Mouse (Mus musculus) intestine, embryonic 16.5 days (tissue): ENCODE results near the gene Cdh23. TPM values are rescaled to one million over a fixed set of nuclear protein-coding genes. Genes with fewer than 3 reads are reported as not detected.
"Not testable (repeated sequence)": the region's sequence is repeated elsewhere in the genome, so short reads cannot be mapped to it uniquely, and the experiment has no call there.

ENCODE experiments used
- ATAC-seq: fragments of 200-750 bp; cut with Nextera tagmentation; 2 replicates; pipeline ENCODE4 v1.8.0; 2017; ENCODE audit warnings: moderate TSS enrichment, moderate library complexity
- H3K27ac ChIP-seq: fragments of 300-500 bp; sonication (generic); 2 replicates; pipeline ENCODE4 v1.5.1; 2014; ENCODE audit warnings: mild to moderate bottlenecking, low read length
- H3K27me3 ChIP-seq: fragments of 300-500 bp; sonication (generic); replicated peaks from 2 replicates; pipeline ENCODE4 v1.6.1; 2014; ENCODE audit warnings: low read length, control low read depth, mixed read lengths; ENCODE audit not compliant: control insufficient read depth, insufficient read depth
- H3K36me3 ChIP-seq: fragments of 300-500 bp; sonication (generic); 2 replicates; pipeline ENCODE4 v1.6.1; 2014; ENCODE audit warnings: low read length, control low read depth; ENCODE audit not compliant: control insufficient read depth, insufficient read depth
- H3K4me1 ChIP-seq: fragments of 300-500 bp; sonication (generic); 2 replicates; pipeline ENCODE4 v1.6.1; 2014; ENCODE audit warnings: low read length, control low read depth, mixed read lengths; ENCODE audit not compliant: control insufficient read depth, insufficient read depth
- H3K4me2 ChIP-seq: fragments of 300-500 bp; sonication (generic); 2 replicates; pipeline ENCODE4 v1.6.1; 2014; ENCODE audit warnings: low read depth, low read length, control low read depth
- H3K4me3 ChIP-seq: fragments of 300-500 bp; sonication (generic); 2 replicates; pipeline ENCODE4 v1.5.1; 2014; ENCODE audit warnings: mild to moderate bottlenecking, low read length
- H3K9ac ChIP-seq: fragments of 300-500 bp; sonication (generic); 2 replicates; pipeline ENCODE4 v1.6.1; 2014; ENCODE audit warnings: low read depth, low read length
- H3K9me3 ChIP-seq: fragments of 300-500 bp; sonication (generic); 2 replicates; pipeline ENCODE4 v1.6.1; 2016; ENCODE audit warnings: low read length, control low read depth; ENCODE audit not compliant: control insufficient read depth
- WGBS: fragments of 180-500 bp; shearing (Covaris S2); extraction: QIAGEN DNeasy Blood & Tissue Kit; methylation state at CpG from one replicate; pipeline ENCODE4 v1.1.7; 2014; 5-methylcytosine and 5-hydroxymethylcytosine counted together
- polyA plus RNA-seq: library from polyadenylated mRNA; unstranded; fragments of >200 nt; fragmentation: Nextera tagmentation; extraction: Ambion mirVana; gene quantifications from 2 replicates; pipeline ENCODE4 v1.2.1, GENCODE M21; 2015

Gene Cdh23
- polyA plus RNA-seq, 1 experiment from 2014 or later, result 0.33 TPM

DNA sequence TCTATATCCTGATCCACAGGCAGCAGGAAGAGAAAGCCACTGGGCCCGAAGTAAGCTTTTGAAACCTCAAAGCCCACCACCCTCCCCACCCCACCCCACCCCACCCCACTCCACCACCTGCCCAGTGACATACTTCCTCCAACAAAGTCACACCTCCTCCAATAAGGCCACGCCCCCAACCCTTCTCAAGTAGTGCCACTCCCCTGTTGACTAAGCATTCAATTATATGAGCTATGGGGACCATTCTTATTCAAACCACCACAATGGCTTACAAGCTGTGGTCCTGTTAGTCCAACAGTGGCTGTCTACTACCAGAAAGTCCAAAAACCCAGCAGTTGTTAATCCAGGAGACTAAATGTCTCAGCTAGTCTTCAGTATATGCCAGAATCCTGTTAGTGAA is 22.2 kb upstream of the Cdh23 start:
- 88% methylated on average over 2 of the region's 2 CpGs for WGBS
- Histone ChIP-seq H3K9me3 (no peaks in the 10 kb centered on the region), H3K4me1 (no peaks in the 10 kb centered on the region), H3K27me3 (no peaks in the 10 kb centered on the region), H3K4me3 (no peak overlapping the region), H3K27ac (no peak overlapping the region), H3K4me2 (no peak overlapping the region), H3K36me3 (peaks cover 6% of the 10 kb centered on the region), H3K9ac (no peak overlapping the region)
- no peak for ATAC-seq

DNA sequence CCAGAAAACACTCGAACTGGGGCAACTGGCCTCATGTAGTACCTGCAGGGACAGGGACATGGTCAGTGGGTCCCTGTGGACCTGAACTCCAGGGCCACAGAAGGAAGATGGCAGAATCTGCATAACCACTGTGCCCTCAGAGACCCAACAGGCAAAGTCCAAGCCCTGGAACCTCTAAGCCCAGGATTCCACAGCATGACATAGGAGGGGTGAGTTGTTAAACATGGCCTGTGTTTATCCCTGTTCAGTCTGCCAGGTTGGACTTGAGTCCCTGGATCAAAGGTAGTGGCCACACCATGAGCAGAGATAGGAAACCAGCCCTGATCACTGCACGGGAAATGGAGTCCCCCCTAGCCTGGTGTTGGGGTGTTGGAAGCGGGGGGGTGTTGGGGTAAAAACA is 20.2 kb upstream of the Cdh23 start:
- no peak overlapping the region for H3K9ac ChIP-seq
- ATAC-seq, result no peak
- 89% methylated on average over 3 of the region's 3 CpGs for WGBS

DNA sequence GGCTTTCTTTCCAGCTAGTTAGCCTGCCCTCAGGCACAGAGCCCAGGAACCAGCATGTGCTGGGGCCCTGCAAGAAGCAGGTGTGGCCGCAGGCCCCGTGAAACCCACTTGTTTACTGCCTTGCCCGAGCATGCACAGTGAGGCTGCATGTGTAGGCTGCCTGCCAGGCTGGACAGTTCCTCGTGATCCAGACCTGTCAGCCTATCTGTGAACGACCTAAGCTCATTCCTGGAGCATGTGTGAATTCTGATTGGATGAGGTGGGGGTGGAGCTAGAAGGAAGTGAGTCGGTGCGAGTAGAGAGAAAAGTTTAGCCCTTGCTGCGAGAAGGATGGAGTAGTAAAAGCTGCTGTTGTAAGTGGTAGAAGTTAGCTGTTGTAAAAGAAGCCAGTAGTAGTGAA is 16.0 kb upstream of the Cdh23 start:
- 36% methylated on average over 8 of the region's 8 CpGs for WGBS

More for the DNA sequence above, 20.2 kb upstream of the Cdh23 start:
- no peak overlapping the region for H3K4me3 ChIP-seq
- H3K36me3 ChIP-seq, result peaks cover 6% of the 10 kb centered on the region; the same call in 1 of the 2 replicates
- H3K4me2 ChIP-seq, result no peak overlapping the region
- H3K27me3 ChIP-seq, result no peaks in the 10 kb centered on the region
- H3K4me1 ChIP-seq, result no peaks in the 10 kb centered on the region
- no peak overlapping the region for H3K27ac ChIP-seq
- H3K9me3 ChIP-seq, result no peaks in the 10 kb centered on the region

DNA sequence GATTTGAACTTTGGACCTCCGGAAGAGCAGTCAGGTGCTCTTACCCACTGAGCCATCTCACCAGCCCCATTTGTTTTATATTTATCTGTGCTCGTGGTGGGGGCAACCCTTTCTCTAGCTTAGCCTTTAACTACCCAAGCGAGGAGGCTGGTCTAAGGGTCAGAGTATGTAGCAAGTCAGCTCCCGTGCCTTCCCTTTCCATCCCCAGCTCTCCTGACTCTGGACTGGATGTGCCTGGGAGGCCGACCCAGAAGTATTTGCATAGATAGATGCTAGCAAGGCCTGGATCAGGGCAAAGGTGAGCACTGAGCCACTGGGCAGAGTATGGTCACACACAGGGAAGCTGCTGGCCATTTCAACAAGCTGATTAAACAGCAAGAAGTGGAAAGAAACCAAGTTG is 12.5 kb upstream of the Cdh23 start:
- no peak for ATAC-seq
- H3K4me1 ChIP-seq, result no peaks in the 10 kb centered on the region
- H3K9me3 ChIP-seq, result no peaks in the 10 kb centered on the region
- no peak overlapping the region for H3K4me2 ChIP-seq
- H3K9ac ChIP-seq, result no peak overlapping the region
- WGBS, result 80% methylated on average over 5 of the region's 5 CpGs
- H3K4me3 ChIP-seq, result no peak overlapping the region
- no peaks in the 10 kb centered on the region for H3K36me3 ChIP-seq
- H3K27ac ChIP-seq, result no peak overlapping the region
- no peaks in the 10 kb centered on the region for H3K27me3 ChIP-seq

More for the DNA sequence above, 16.0 kb upstream of the Cdh23 start:
- not testable (repeated sequence) for H3K27ac ChIP-seq, H3K4me2 ChIP-seq, H3K9ac ChIP-seq, H3K36me3 ChIP-seq, H3K4me1 ChIP-seq, ATAC-seq, H3K4me3 ChIP-seq, H3K9me3 ChIP-seq, H3K27me3 ChIP-seq

DNA sequence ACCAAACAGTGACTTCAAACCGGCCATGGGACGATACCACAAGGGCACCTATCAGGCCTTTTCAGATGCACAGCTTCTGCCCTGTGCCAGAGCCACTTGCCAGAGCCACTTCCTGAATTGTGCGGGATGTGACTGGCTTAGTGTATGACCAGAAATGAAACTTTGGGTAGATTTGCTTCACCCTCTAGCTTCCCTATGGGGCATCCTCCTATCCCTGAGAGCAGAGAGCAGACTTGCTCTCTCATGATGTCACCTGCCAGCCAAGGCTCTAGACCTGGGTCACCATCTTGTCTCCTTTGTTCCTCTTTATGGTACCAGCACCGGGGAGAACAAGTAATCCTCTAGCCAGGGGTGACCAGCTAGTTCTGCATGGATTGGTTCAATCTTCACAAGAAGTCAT is 10.0 kb upstream of the Cdh23 start:
- H3K36me3 ChIP-seq, result no peaks in the 10 kb centered on the region
- no peak for ATAC-seq
- WGBS, result 86% methylated on average over 4 of the region's 4 CpGs
- no peak overlapping the region for H3K4me3 ChIP-seq
- H3K9ac ChIP-seq, result no peak overlapping the region
- H3K4me2 ChIP-seq, result no peak overlapping the region
- H3K9me3 ChIP-seq, result no peaks in the 10 kb centered on the region
- H3K27me3 ChIP-seq, result no peaks in the 10 kb centered on the region
- H3K4me1 ChIP-seq, result no peaks in the 10 kb centered on the region
- H3K27ac ChIP-seq, result no peak overlapping the region

DNA sequence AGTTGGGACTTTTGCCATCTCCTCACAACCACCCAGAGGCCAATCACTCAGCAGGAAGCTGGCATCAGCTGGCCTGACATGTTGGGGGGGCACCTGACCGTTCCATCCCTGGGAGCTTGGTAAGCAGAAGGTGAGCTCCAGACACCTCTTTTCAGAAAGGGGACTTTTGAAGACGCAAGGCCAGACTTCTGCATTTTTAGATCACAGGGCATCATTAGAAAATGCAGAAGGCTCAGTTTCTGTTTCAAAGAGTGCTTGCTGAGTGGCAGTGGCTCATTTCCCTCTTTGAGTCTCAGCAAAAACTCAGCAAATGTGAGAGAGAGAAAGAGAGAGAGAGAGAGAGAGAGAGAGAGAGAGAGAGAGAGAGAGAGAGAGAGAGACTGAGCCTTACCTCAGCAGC is 8.8 kb upstream of the Cdh23 start:
- Histone ChIP-seq H3K9ac (no peak overlapping the region), H3K9me3 (no peaks in the 10 kb centered on the region), H3K4me2 (no peak overlapping the region), H3K27ac (no peak overlapping the region), H3K4me1 (no peaks in the 10 kb centered on the region), H3K36me3 (no peaks in the 10 kb centered on the region), H3K4me3 (no peak overlapping the region), H3K27me3 (no peaks in the 10 kb centered on the region)
- ATAC-seq, result no peak
- WGBS, result 66% methylated on average over 2 of the region's 2 CpGs

DNA sequence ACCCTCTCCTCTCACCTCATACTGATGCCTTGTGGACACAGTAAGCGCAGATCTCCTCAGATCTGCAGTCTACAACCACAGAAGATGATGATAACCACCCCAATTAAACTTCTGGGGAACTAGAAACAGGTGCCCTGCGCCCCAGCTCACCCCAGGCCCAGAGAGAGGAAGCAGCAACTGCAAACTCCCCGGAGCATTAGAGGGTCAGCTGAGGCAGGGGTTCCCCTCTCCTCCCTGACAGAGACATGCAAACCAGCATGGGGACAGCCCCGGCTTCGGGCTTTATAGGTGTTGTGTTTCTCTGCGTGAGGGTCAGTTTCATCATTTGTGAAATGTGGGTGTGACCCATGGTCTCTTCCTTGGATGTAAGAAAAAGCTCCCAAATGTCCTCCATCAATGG is 1.5 kb upstream of the Cdh23 start:
- H3K9ac ChIP-seq, result no peak overlapping the region
- H3K4me1 ChIP-seq, result no peaks in the 10 kb centered on the region
- 74% methylated on average over 6 of the region's 6 CpGs for WGBS
- no peaks in the 10 kb centered on the region for H3K27me3 ChIP-seq
- no peak for ATAC-seq
- H3K36me3 ChIP-seq, result no peaks in the 10 kb centered on the region
- H3K4me3 ChIP-seq, result no peak overlapping the region
- no peak overlapping the region for H3K4me2 ChIP-seq
- no peak overlapping the region for H3K27ac ChIP-seq
- H3K9me3 ChIP-seq, result no peaks in the 10 kb centered on the region

DNA sequence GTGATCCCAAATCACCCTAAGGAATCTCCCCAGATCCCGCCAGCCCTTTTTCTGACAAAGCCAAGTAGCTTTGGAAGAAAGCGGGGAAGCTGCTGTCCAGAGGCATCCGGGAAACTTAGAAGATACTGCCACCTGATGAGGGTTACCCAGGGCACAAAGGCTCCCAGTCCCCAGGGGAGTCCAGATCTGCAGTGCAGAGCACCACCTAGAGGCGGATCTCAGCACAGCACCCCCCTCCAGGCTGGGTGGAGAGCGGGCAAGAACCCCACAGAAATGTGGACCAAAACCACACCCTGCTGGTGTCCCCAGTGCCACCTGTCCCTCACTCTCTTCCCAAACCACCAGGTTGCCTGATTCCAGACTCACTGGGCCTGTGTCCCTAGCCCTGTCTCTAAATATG is 685 bp upstream of the Cdh23 start:
- H3K36me3 ChIP-seq, result no peaks in the 10 kb centered on the region
- H3K4me3 ChIP-seq, result no peak overlapping the region
- WGBS, result 16% methylated on average over 5 of the region's 5 CpGs
- ATAC-seq, result peak; percentile 40; the same call in 1 of the 2 replicates
- no peaks in the 10 kb centered on the region for H3K4me1 ChIP-seq
- no peak overlapping the region for H3K27ac ChIP-seq
- H3K4me2 ChIP-seq, result no peak overlapping the region
- no peaks in the 10 kb centered on the region for H3K27me3 ChIP-seq
- H3K9me3 ChIP-seq, result no peaks in the 10 kb centered on the region
- H3K9ac ChIP-seq, result no peak overlapping the region

DNA sequence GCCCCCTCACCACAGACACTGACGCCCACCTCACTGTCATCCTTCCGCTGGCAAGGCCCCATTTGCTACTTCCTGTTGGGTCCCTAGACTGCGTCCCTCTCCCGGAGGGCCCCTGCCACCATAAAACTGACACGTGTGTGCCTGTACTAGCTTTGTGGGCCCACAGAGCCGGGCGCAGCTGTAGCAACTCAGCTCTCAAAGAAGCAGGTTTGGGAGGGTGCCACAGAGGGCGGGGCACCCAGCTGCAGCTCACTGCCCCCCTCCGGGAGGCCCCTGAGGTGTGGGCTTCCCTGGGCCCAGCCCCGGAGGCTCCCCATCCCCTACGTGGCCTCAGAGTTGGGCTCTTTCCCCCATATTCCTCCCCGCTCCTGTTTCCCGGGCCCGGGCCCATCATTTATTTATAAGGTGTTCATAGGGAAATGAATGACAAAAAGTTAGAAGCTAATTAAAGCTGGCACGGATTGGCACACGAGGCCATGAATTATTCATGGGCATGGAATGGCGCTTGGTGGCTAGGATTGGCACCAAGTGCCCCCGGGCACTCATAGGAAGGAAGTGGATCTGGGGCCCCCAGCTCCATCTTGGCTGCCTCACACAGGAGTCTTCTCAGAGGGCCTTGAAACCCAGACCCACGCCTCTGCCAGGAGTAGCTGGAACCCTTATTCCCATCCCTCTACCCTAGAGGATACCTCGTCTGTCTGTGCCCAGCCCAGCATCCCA is 4.5 kb downstream of the Cdh23 start:
- no peak overlapping the region for H3K27ac ChIP-seq

DNA sequence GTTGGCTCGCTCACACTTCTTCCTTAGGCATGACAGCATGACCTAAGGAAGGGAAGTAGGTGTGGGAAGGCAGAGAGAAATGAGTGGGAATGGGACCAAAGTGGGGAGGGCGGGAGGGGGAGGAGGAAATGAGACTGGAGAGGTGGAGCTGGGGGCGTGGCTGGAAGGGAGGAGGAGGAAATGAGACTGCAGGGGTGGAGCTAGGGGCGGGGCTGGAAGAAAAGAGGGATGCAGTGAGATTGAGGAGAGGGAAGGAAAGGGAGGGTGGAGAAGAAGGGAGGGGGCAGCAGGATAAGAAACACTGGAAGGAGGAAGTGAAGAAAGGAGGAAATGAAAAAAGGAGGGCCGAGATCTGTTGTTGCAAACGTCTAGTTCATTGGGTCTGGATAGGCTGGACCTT is 5.3 kb downstream of the Cdh23 start:
- H3K9me3 ChIP-seq, result no peaks in the 10 kb centered on the region
- H3K4me1 ChIP-seq, result peaks cover 10% of the 10 kb centered on the region
- H3K36me3 ChIP-seq, result no peaks in the 10 kb centered on the region
- no peak overlapping the region for H3K4me2 ChIP-seq
- H3K27me3 ChIP-seq, result peaks cover 23% of the 10 kb centered on the region
- no peak overlapping the region for H3K9ac ChIP-seq
- no peak for ATAC-seq
- 41% methylated on average over 6 of the region's 6 CpGs for WGBS
- no peak overlapping the region for H3K27ac ChIP-seq
- no peak overlapping the region for H3K4me3 ChIP-seq

More for the DNA sequence above, 4.5 kb downstream of the Cdh23 start:
- Histone ChIP-seq H3K36me3 (no peaks in the 10 kb centered on the region), H3K4me2 (no peak overlapping the region), H3K9ac (no peak overlapping the region), H3K4me1 (peaks cover 1% of the 10 kb centered on the region), H3K27me3 (peaks cover 14% of the 10 kb centered on the region), H3K9me3 (no peaks in the 10 kb centered on the region), H3K4me3 (no peak overlapping the region)
- WGBS, result 62% methylated on average over 20 of the region's 20 CpGs
- ATAC-seq, result no peak
